Mouse (Mus musculus): ENCODE measurements at regions not wholly inside any gene's neighbourhood (a gene's known extent, or its start where the extent isn't known, plus 50 kb on each side); places are given as distances from the start of the nearest gene placed in this dataset.

- Histone ChIP-seq H3K27ac (ENCODE audit: insufficient read depth, low read length) (no peak overlapping the region), H3K4me3 (ENCODE audit: low read depth, low read length) (no peak overlapping the region), H3K9ac (ENCODE audit: low read depth, poor library complexity, severe bottlenecking) (no peak overlapping the region), H3K9me3 (replicated peaks; ENCODE audit: control insufficient read depth, insufficient read depth, low read length, poor library complexity, severe bottlenecking) (no peaks in the 10 kb centered on the region), H3K36me3 (ENCODE audit: control insufficient read depth, insufficient read depth, low read length, poor library complexity, severe bottlenecking) (no peaks in the 10 kb centered on the region), H3K4me1 (ENCODE audit: control insufficient read depth, insufficient read depth, low read length) (no peaks in the 10 kb centered on the region), H3K27me3 (ENCODE audit: control insufficient read depth, insufficient read depth, low read length, poor library complexity, severe bottlenecking) (no peaks in the 10 kb centered on the region)
- TF ChIP-seq CTCF (IDR thresholded peaks at IDR 0.05; ENCODE audit: low read depth, low read length) (no peak), POLR2A (IDR thresholded peaks at IDR 0.05; ENCODE audit: insufficient read depth, low read length) (no peak), EP300 (IDR thresholded peaks at IDR 0.05; ENCODE audit: insufficient read depth, low read depth, low read length) (no peak)
Observed at GRCm38 (mm10) chr13:69867296-69868065, 65.3 kb downstream of the Med10 start.

DNA sequence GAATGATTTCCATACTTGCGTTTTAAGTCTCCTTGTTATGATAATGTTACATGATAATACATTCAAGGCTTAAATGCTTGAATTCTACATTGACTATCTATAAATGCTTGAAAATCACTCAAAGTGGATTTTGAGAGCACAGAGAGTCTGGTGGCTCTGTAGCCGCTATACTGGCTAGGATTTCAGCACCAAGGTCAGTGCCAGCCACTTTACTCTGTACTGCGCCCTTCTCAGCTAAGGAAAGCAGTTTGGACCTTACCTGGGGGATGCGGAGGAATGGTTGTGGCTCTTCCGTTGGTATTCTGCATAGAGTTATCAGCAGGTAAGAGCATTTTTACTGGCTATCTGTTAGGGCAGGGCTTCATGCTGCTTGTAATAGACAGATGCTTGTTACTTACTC, 94.3 kb downstream of the Med10 start:
- no peaks in the 10 kb centered on the region for H3K36me3 ChIP-seq (ENCODE audit: control insufficient read depth, insufficient read depth, low read length, poor library complexity, severe bottlenecking)
- H3K4me1 ChIP-seq (ENCODE audit: control insufficient read depth, insufficient read depth, low read length) = no peaks in the 10 kb centered on the region
- H3K4me3 ChIP-seq (ENCODE audit: low read depth, low read length) = no peak overlapping the region
- H3K9ac ChIP-seq (ENCODE audit: low read depth, poor library complexity, severe bottlenecking) = no peak overlapping the region
- no peak for TF ChIP-seq CTCF (IDR thresholded peaks at IDR 0.05; ENCODE audit: low read depth, low read length)
- TF ChIP-seq EP300 (IDR thresholded peaks at IDR 0.05; ENCODE audit: insufficient read depth, low read depth, low read length) = no peak
- TF ChIP-seq POLR2A (IDR thresholded peaks at IDR 0.05; ENCODE audit: insufficient read depth, low read length) = no peak
- H3K27ac ChIP-seq (ENCODE audit: insufficient read depth, low read length) = no peak overlapping the region
- H3K9me3 ChIP-seq (replicated peaks; ENCODE audit: control insufficient read depth, insufficient read depth, low read length, poor library complexity, severe bottlenecking) = no peaks in the 10 kb centered on the region
- H3K27me3 ChIP-seq (ENCODE audit: control insufficient read depth, insufficient read depth, low read length, poor library complexity, severe bottlenecking) = no peaks in the 10 kb centered on the region

DNA sequence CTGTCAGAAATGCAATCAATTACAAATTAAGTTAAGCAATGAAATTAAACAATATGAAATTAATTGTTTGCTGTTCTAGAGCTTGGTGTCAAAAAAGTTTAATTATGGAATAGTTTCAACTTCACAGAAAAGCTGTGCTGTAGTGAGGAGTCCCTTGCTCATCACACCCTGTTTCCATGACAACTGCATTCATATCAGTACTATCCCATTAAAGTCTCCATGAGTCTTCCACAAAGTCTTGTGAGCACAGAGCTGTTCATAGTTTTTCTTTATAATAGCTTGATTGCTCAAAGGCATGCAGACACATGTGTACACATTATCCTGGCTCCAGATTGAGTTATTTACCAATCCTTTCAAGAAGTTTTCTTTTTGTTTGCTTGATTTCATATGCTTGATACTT, 98.9 kb downstream of the Med10 start:
- Histone ChIP-seq H3K36me3 (ENCODE audit: control insufficient read depth, insufficient read depth, low read length, poor library complexity, severe bottlenecking) (no peaks in the 10 kb centered on the region), H3K27ac (ENCODE audit: insufficient read depth, low read length) (no peak overlapping the region), H3K4me1 (ENCODE audit: control insufficient read depth, insufficient read depth, low read length) (no peaks in the 10 kb centered on the region), H3K9me3 (replicated peaks; ENCODE audit: control insufficient read depth, insufficient read depth, low read length, poor library complexity, severe bottlenecking) (no peaks in the 10 kb centered on the region), H3K9ac (ENCODE audit: low read depth, poor library complexity, severe bottlenecking) (no peak overlapping the region), H3K27me3 (ENCODE audit: control insufficient read depth, insufficient read depth, low read length, poor library complexity, severe bottlenecking) (no peaks in the 10 kb centered on the region), H3K4me3 (ENCODE audit: low read depth, low read length) (no peak overlapping the region)
- TF ChIP-seq POLR2A (IDR thresholded peaks at IDR 0.05; ENCODE audit: insufficient read depth, low read length) (no peak), EP300 (IDR thresholded peaks at IDR 0.05; ENCODE audit: insufficient read depth, low read depth, low read length) (no peak), CTCF (IDR thresholded peaks at IDR 0.05; ENCODE audit: low read depth, low read length) (no peak)

DNA sequence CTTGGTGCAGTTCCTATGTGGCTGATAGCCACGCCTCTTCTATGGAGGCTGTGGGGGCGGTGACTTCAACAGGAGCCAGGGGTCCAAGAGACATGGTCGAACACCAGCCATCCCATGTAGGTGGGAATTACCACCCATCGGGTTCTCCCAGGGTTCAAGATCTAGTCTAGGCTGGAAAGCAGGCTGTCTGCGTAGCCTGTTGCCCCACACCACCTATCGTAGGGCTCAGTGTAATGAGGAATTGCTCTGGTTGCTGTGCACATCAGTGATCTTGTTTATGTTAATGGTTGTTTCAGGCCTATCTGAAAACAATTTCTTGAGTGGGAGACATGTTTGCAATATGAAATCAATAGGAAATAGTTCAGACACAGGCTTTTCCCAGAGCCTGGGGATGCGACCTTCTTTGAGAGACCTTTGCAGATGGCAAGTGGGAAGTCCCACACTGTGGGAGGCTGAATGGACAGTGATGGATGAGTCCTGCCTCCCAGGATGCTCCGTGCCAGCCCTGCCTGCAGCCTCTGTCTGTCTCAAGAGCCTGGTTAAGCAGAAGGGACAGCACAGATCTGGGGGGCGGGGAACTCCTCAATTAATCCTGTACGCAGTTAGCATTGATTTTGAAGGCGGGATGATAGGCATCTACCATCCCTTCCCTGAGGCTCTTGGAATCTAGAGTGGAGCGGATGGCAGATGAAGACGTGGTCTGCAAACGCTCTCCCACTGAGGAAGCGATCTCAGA, 104.8 kb downstream of the Med10 start:
- no peaks in the 10 kb centered on the region for H3K27me3 ChIP-seq (ENCODE audit: control insufficient read depth, insufficient read depth, low read length, poor library complexity, severe bottlenecking)
- no peak overlapping the region for H3K9ac ChIP-seq (ENCODE audit: low read depth, poor library complexity, severe bottlenecking)
- no peaks in the 10 kb centered on the region for H3K9me3 ChIP-seq (replicated peaks; ENCODE audit: control insufficient read depth, insufficient read depth, low read length, poor library complexity, severe bottlenecking)
- no peaks in the 10 kb centered on the region for H3K4me1 ChIP-seq (ENCODE audit: control insufficient read depth, insufficient read depth, low read length)
- TF ChIP-seq POLR2A (IDR thresholded peaks at IDR 0.05; ENCODE audit: insufficient read depth, low read length) (no peak), CTCF (IDR thresholded peaks at IDR 0.05; ENCODE audit: low read depth, low read length) (no peak), EP300 (IDR thresholded peaks at IDR 0.05; ENCODE audit: insufficient read depth, low read depth, low read length) (no peak)
- no peak overlapping the region for H3K4me3 ChIP-seq (ENCODE audit: low read depth, low read length)
- no peak overlapping the region for H3K27ac ChIP-seq (ENCODE audit: insufficient read depth, low read length)
- no peaks in the 10 kb centered on the region for H3K36me3 ChIP-seq (ENCODE audit: control insufficient read depth, insufficient read depth, low read length, poor library complexity, severe bottlenecking)

DNA sequence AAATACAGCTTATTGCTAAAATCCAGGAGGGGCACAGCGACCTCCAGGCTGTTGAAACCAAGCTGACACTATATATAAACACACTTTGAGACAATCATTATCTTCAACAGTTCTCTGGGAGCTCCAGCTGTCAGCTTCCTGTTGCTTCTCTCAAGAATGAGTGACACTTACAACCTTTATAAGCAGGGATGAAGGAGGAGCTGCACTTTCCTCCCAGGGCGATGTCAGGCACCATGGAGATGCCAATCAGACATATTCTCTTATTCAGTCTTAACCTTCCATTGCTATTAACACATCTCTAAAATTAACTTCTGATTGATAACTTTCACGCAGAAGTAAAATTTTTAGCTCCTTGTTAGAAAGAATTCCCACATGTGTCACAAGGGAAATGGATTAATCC, 113.6 kb downstream of the Med10 start:
- TF ChIP-seq CTCF (IDR thresholded peaks at IDR 0.05; ENCODE audit: low read depth, low read length) = no peak
- TF ChIP-seq EP300 (IDR thresholded peaks at IDR 0.05; ENCODE audit: insufficient read depth, low read depth, low read length) = no peak
- no peak for TF ChIP-seq POLR2A (IDR thresholded peaks at IDR 0.05; ENCODE audit: insufficient read depth, low read length)
- H3K27ac ChIP-seq (ENCODE audit: insufficient read depth, low read length) = no peak overlapping the region
- no peaks in the 10 kb centered on the region for H3K4me1 ChIP-seq (ENCODE audit: control insufficient read depth, insufficient read depth, low read length)
- H3K27me3 ChIP-seq (ENCODE audit: control insufficient read depth, insufficient read depth, low read length, poor library complexity, severe bottlenecking) = no peaks in the 10 kb centered on the region
- no peak overlapping the region for H3K9ac ChIP-seq (ENCODE audit: low read depth, poor library complexity, severe bottlenecking)
- no peak overlapping the region for H3K4me3 ChIP-seq (ENCODE audit: low read depth, low read length)
- H3K9me3 ChIP-seq (replicated peaks; ENCODE audit: control insufficient read depth, insufficient read depth, low read length, poor library complexity, severe bottlenecking) = no peaks in the 10 kb centered on the region
- H3K36me3 ChIP-seq (ENCODE audit: control insufficient read depth, insufficient read depth, low read length, poor library complexity, severe bottlenecking) = no peaks in the 10 kb centered on the region

All from ES-Bruce4 (cell line).